Mouse (Mus musculus) layer of hippocampus, adult 2 months (tissue): ENCODE data around the gene Gpr137c. TPM values are rescaled to one million over a fixed set of nuclear protein-coding genes. Genes with fewer than 3 reads are reported as not detected.

ENCODE experiments used
- DNase-seq, 2 experiments: peaks; one replicate each; pipeline ENCODE4 v3.0.0; 2022; ENCODE audit warnings: low spot score in 2 of 2
- H3K27ac ChIP-seq: fragments of 200-600 bp; 2 replicates; pipeline ENCODE4 v1.8.1; 2022
- H3K4me3 ChIP-seq: fragments of 200-600 bp; 2 replicates; pipeline ENCODE4 v1.8.1; 2022; ENCODE audit warnings: mild to moderate bottlenecking
- CTCF ChIP-seq: fragments of 200-600 bp; conservative IDR thresholded peaks from 2 replicates; pipeline ENCODE4 v1.8.1; 2022; ENCODE audit warnings: antibody characterized with exemption, mild to moderate bottlenecking, moderate library complexity
- total RNA-seq, 2 experiments: library from RNA; stranded (reverse); gene quantifications; 2 replicates each; pipeline ENCODE4 v1.2.3; 2021

The Gpr137c gene
- total RNA-seq, 2 experiments from 2014 or later = 23.3 to 23.4 TPM

DNA sequence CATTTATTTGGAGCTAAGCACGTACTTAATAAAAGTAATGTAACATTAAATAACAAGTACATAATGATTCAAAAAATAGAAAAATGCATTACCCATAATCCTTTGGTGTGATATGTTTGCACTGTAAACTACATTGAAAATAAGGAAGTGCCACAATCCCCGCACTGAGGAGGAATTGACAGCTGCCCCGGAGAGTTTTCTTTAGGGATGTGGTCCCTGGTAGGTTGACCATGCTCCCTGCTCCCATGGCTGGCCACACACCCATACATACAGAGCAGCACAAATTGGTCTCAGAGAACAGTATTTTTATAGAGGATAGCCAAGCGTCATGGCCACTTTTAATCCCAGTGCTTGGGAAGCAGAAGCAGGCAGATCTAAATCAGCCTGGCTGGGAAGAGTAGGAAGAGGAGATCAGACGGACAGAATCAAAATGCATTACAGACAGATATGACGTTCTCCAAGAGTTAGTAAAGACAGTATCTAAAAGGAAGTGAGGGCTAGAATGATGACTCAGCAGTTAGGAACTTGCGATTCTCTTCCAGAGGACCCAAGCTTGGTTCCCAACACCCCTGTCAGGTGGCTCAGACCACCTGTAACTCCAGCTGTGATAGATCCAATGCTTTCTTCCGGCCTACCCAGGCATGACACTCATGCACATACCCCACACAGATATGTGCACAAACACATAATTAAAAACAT is 88.3 kb downstream of the Gpr137c start:
- Histone ChIP-seq H3K4me3 (no peak overlapping the region), H3K27ac (no peak overlapping the region)
- no peak for TF ChIP-seq CTCF
- DNase-seq = no peak

- TF ChIP-seq CTCF = no peak
- no peak overlapping the region for H3K27ac ChIP-seq
- DNase-seq = no peak
- no peak overlapping the region for H3K4me3 ChIP-seq
Observed at GRCm38 (mm10) chr14:45309646-45310045, 90.1 kb downstream of the Gpr137c start.

GRCm38 (mm10) chr14:45310101-45310500 is 90.6 kb downstream of the Gpr137c start:
- no peak overlapping the region for H3K4me3 ChIP-seq
- H3K27ac ChIP-seq = no peak overlapping the region
- no peak for TF ChIP-seq CTCF
- no peak for DNase-seq

DNA sequence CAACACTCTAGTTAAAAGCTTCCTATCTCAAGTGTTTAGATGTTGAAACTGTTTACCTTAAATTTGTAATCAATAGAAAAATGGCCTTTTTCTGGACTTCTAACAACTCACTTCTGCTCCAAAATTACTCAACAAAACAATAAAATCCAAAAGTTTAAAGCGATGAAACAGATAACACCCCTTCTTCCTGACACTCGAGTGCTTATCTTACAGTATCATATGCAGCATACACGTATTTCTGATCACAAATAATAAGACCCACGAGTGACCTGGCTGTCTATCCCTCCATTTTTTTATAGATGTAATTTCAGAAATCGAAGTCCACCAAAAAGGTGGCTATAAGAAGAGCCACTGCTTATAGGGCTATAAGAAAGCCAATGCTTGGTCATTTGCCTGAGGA is 97.4 kb downstream of the Gpr137c start:
- DNase-seq = no peak
- 0 out of 2 replicates have a peak overlapping the region, but pooled peaks have one; percentile 99 for H3K27ac ChIP-seq
- no peak for TF ChIP-seq CTCF
- peak overlapping the region; percentile 94 for H3K4me3 ChIP-seq

DNA sequence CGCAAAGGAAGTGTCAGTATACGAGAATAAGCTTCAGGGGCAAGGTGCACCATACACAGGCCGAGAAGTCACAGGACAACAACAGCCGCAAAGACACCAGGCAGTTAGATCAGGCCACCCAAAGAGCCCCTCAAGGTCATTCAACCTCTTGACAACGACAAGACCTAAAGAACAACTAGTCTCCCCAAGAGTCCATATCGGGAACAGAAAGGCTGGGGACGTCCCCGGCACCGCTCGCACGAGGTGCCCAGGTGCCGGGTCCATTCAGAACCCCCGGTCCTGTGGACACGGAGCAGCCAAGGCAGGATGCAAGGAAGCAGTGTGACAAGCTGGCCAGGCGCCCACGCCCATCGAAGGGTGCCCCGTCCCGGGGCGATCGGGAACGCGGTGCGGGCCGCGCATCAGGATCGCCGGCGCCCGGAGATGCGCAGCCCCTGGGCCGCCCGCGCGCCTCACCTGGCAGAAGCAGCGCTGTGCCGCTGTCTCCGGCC is 98.4 kb downstream of the Gpr137c start:
- TF ChIP-seq CTCF = no peak
- H3K4me3 ChIP-seq = peak overlapping the region; percentile 94
- H3K27ac ChIP-seq = peak overlapping the region; percentile 99
- no peak for DNase-seq

GRCm38 (mm10) chr14:45318426-45319236 is 99.1 kb downstream of the Gpr137c start, which contains the start of gene Ero1l:
Gene Ero1l (minus strand): TSS chr14:45318771.
- TF ChIP-seq CTCF = no peak
- peak; percentile 72 to 78 for DNase-seq
- H3K27ac ChIP-seq = peak within 1 kb of the TSS; percentile 99
- H3K4me3 ChIP-seq = peak within 1 kb of the TSS; percentile 94

- DNase-seq = no peak
- H3K4me3 ChIP-seq = peak overlapping the region; percentile 94
- no peak for TF ChIP-seq CTCF
Observed at GRCm38 (mm10) chr14:45319237-45319610, 99.7 kb downstream of the Gpr137c start.

DNA sequence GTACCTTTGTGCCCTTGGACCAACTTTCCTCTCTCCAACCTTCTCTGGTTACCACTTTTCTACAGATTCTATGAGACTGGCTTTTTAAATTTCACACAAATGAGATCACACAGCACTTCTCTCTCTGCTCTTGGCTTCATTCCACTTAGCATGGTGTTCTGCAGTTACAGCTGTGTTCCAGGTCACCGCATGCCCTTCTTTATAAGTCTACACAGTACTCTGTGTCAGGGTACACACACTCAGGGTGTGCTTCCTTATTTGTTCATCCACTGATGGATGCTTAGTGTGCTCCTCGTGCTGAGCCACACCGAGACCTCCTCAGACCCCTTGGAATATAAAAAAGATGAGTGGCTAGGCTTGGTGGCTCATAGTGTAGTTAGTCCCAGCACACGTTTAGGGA is 100.6 kb downstream of the Gpr137c start:
- Histone ChIP-seq H3K4me3 (no peak overlapping the region), H3K27ac (no peak overlapping the region)
- no peak for DNase-seq
- TF ChIP-seq CTCF = no peak

More at GRCm38 (mm10) chr14:45319237-45319610, 99.7 kb downstream of the Gpr137c start:
- peak overlapping the region; percentile 99 for H3K27ac ChIP-seq

- no peak overlapping the region for H3K4me3 ChIP-seq
- DNase-seq = no peak
- H3K27ac ChIP-seq = no peak overlapping the region
- TF ChIP-seq CTCF = no peak
Observed at GRCm38 (mm10) chr14:45321067-45321466, 101.5 kb downstream of the Gpr137c start.

GRCm38 (mm10) chr14:45321622-45322021 is 102.1 kb downstream of the Gpr137c start:
- no peak for DNase-seq
- no peak overlapping the region for H3K4me3 ChIP-seq
- H3K27ac ChIP-seq = no peak overlapping the region
- TF ChIP-seq CTCF = no peak

GRCm38 (mm10) chr14:45322450-45322849 is 102.9 kb downstream of the Gpr137c start:
- TF ChIP-seq CTCF = no peak
- no peak overlapping the region for H3K27ac ChIP-seq
- no peak overlapping the region for H3K4me3 ChIP-seq
- DNase-seq = no peak

- no peak overlapping the region for H3K27ac ChIP-seq
- H3K4me3 ChIP-seq = no peak overlapping the region
- no peak for TF ChIP-seq CTCF
- DNase-seq = no peak
Observed at GRCm38 (mm10) chr14:45323320-45323719, 103.8 kb downstream of the Gpr137c start.

GRCm38 (mm10) chr14:45325471-45325870 is 106.0 kb downstream of the Gpr137c start:
- DNase-seq = no peak
- TF ChIP-seq CTCF = no peak
- H3K27ac ChIP-seq = no peak overlapping the region
- no peak overlapping the region for H3K4me3 ChIP-seq
